Mouse (Mus musculus) brain, embryonic 18.5 days (tissue): ENCODE measurements around the gene Vmn2r29.
A peak's percentile ranks its signal among the peaks of the same experiment; 100 is the strongest.
"Not testable (repeated sequence)": the region's sequence is repeated elsewhere in the genome, so short reads cannot be mapped to it uniquely, and the experiment has no call there.

Experiments used
- DNase-seq: peaks from one replicate; pipeline ENCODE4 v3.0.0-alpha.2; 2012; ENCODE audit warnings: low read depth, low spot score

The Vmn2r29 gene

DNA sequence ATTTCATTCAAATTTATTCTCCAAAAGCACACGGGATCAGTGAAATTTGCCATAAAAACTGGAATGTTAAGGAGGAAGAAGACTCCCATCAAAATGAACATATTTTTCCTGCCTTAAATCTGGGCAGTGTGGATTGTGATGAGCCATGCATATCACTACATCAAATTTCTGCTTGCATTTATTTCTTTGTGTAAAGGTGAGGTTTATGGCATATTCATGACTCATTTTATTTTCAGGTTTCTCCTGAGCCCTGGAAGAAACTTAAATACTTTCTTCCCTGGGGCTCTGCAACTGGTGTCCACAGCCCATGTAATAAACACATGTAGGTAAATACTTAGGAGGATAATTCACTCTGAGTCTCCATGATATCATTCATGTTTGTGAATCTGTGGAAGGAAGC is at the start of gene Vmn2r29:
Gene Vmn2r29 (minus strand): TSS at position 101 of the 400 bp plus-strand sequence.
- not testable (repeated sequence) for DNase-seq

DNA sequence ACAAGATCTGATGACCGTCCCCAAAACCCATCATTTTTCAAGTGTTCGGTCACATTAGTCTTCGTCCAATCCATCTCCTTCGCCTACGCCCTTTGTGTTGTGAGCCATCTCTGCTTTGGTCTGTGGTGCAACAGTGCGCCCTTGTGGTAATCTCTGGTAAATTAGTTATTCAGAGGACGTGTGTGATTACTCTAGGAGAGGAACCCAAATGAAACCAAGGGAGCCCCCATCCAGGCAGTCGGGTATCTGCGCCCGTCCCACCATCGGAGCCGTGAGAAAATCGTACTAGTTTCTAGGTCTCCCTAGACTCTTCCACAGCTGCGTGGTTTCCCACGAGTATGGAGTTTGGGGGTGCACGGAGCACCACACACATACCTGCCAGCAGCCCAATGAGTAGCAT is 48.5 kb upstream of the Vmn2r29 start:
- no peak for DNase-seq

DNA sequence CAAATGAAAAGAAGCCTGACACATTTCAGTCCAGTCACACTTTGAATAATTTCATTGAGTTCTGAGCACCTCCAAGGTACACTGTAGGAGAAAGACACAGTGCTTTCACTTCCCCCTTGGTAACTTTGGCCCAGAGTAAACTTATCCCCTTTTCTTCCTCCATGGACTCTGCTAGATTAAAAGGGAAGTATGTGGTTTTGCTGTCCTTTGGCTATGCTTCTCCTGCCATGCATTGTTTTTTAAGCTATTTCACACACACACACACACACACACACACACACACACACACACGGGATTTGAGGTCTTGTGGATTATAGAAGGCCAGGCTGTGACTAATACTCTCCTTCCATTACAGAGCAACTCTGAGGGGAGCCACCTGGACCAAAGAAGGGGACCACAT is 34.3 kb upstream of the Vmn2r29 start:
- DNase-seq, result no peak

DNA sequence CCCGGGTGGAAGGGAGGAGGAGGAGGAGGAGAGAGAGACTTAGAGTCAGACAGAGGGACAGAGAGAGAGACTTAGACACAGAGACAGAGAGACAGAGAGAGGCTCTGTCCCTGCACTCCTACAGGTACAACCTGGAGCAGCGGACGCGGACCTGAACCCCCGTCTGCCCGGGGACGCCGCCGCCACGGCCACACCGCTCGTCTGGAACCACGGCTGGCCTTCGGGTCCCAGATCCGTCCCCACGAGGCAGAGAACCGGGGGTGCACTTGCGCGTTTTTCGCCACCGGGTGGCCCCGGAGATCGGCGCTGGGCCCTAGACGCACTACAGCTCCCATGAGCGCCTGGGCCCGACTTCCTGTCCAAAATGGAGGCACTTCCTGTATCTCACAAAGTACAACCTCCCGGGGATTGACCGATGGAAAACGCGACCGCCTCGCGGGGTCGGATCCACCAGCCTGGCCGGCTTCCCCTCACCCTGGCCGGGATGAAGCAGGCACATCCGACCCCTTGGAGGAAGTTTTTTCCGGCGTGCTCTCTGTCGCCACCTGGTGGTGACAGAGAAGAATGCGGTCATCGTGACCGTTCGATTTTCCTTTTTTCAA is 30.9 kb upstream of the Vmn2r29 start, which contains the start of gene Gm45844:
Gene Gm45844 (minus strand): TSS at position 324 of the 602 bp plus-strand sequence.
- DNase-seq, result not testable (repeated sequence)

DNA sequence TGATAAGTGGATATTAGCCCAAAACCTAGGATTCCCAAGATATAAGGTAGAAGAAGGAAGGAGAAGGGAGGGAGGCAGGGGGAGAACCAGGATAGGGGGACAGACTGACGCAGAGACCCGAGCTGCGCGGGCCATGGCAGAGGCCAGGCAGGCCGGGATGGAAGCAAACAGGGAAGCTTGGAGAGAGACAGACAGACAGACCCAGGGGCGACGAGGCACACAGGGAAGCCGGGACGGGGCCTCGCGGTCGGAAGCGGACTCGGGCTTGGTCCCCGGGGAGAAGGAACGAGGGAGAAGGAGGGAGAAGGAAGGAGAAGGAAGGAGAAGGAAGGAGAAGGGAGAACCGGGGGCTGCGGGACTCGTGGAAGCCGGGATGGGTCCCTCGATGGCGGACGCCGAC is 30.4 kb upstream of the Vmn2r29 start:
- not testable (repeated sequence) for DNase-seq

DNA sequence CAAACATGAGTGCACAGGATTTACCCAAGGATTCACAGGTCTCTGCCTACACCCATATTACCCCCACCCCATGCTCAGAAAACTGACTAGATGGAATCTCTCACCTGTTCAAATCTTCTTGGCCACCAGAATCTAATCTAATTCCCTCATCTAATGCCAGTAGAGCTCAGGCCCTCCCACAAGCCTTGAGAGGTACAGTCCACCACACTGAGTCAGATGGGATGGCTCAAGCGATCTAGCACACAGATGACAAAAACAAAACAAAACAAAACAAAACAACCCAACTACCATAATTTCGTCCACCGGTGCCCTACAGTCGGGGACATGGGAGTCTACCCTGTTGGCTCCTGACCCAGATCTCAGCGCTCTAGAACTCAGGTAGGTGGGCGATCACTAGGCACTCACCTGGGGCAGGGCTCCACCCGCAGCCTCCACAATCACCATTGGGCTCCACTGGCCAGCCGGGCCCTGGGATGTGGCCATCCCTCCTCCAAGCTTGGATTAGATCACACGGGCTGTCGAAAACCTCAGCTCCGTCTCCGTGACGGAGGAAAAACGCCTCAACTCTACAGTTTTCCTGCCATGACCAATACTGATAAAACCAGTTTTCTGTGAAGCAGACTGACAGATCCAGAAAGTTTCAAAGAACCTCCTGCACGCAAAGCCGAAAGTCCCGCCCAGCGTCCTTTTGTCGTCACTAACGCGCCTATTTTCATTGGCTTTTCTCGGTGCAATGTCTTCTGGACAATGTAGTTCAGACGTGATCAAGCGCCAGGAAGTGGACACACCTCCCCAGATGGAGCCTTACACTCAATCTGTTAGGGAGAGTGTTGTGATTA is 37.6 kb downstream of the Vmn2r29 start, which contains the start of gene Zfp772:
Gene Zfp772 (minus strand): TSS at position 686 of the 839 bp plus-strand sequence.
- peak; percentile 30 for DNase-seq

DNA sequence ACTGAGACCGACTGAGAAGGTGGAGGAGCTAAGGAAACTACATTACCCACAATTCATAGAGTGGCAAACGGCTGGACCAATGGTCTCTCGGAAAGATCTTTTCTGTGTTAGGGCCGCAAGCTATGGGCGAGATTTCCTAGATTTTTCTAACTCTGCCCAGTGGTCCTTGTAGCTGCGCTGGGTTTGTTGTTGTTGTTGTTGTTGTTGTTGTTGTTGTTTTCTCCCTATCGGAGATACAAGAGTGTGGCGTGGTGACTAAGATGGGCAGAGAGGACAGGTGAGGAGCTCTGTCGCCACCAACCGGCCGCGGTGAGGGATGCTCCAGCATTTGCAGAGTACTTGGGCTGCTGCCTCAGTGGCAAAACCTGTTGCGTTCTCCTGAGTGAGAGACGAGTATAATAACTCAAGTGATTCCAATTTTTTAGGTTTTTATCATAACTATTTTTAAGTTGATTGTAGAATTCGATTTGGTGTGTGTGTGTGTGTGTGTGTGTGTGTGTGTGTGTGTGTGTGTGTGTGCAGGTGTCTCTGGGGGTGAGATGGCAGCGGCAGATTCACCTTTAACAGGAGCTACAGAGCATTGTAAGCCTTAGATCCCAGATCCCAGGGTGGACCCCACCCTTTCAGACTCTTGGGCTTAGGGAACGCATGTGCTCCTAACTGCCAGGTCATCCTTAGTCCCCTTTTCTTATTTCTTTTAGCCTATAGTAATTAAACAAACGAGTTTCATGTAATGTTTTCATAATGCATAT is 58.8 kb downstream of the Vmn2r29 start:
- DNase-seq, result peak; percentile 52

DNA sequence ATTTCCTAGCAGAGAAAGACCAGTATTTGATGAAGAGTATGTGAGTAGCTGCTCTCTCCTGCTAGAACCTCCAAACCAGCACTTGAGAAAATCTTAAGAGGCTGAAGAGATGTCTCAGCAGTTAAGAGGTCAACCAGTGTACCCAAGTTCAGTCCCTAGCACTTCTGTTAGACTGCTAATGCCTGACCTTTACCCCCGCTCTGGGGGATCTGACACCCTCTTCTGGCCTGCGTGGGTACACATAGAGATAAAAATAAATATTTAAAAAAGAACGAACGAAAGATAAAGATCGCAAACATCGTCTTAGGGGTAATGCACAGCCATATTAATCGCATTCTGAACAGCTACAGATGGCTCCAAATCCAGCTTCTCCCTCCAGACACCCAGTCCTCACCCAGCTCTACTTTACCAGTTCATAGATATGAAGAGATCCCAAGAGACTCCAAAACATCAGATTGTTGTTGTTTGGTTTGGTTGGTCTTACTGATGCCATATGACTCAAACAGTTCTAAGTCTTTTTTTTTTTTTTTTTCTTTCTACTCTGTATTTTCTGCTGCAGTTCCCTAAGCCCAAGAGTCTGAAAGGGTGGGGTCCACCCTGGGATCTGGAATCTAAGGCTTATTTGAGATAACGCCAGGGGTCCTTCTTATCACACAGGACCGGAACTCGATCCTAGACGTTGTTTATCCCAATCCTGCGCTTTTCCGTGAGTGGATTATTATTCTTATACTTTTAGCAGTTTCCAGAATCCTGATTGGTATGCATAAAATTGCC is 59.5 kb downstream of the Vmn2r29 start:
- DNase-seq, result no peak

DNA sequence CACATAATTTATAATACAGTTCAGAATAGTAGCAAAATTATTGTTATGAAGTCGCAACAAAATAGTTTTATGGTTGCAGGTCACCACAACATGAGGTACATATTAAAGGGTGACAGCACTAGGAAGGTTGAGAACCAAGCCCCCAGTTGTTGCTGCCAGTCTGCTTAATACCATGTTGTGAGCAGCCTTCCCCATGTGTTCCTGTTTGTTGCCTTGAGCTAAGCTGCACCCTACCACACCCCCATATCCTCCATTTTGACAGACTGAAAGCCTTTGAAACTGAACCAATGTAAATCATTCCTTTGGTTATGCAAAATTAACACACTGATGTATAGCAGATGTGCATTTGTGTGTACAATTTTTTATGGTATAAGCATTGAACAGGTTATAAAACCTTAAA is 61.2 kb downstream of the Vmn2r29 start:
- DNase-seq, result no peak
